Mouse (Mus musculus) adrenal gland, adult 8-10 months (tissue): Measurements from ENCODE around the gene Lin37. TPM values are rescaled to one million over a fixed set of nuclear protein-coding genes. Genes with fewer than 3 reads are reported as not detected.

Source experiments
- DNase-seq: peaks from one replicate; pipeline ENCODE4 v3.0.0; 2022
- total RNA-seq, 4 experiments: library from RNA; stranded (reverse); gene quantifications; 2 replicates each; pipeline ENCODE4 v1.2.4; 2022

Lin37 gene
- total RNA-seq: 10 to 100 TPM; 56.1 to 65.5 (median 61.7) TPM

- DNase-seq: peak; percentile 99
Observed at GRCm38 (mm10) chr7:30559443-30559954, at the start of gene Lin37. TSS of gene Lin37 (minus strand) at chr7:30559838.

- no peak for DNase-seq
Observed at GRCm38 (mm10) chr7:30608476-30608875, 48.8 kb upstream of the Lin37 start.

GRCm38 (mm10) chr7:30607706-30608309 is 48.2 kb upstream of the Lin37 start:
- DNase-seq: no peak

GRCm38 (mm10) chr7:30604944-30605343 is 45.3 kb upstream of the Lin37 start:
- no peak for DNase-seq

- no peak for DNase-seq
Observed at GRCm38 (mm10) chr7:30604424-30604823, 44.8 kb upstream of the Lin37 start.

GRCm38 (mm10) chr7:30602583-30602982 is 42.9 kb upstream of the Lin37 start:
- no peak for DNase-seq

- no peak for DNase-seq
Observed at GRCm38 (mm10) chr7:30600651-30601050, 41.0 kb upstream of the Lin37 start.

- DNase-seq: peak; percentile 92
Observed at GRCm38 (mm10) chr7:30599933-30600353, 40.3 kb upstream of the Lin37 start.

GRCm38 (mm10) chr7:30598786-30599185 is 39.1 kb upstream of the Lin37 start, which contains the start of gene Zbtb32:
TSS of gene Zbtb32 (minus strand) at chr7:30598909.
- no peak for DNase-seq

GRCm38 (mm10) chr7:30596811-30597210 is 37.2 kb upstream of the Lin37 start:
- DNase-seq: no peak

GRCm38 (mm10) chr7:30596093-30596492 is 36.5 kb upstream of the Lin37 start:
- DNase-seq: no peak

GRCm38 (mm10) chr7:30594510-30595024 is 34.9 kb upstream of the Lin37 start:
- no peak for DNase-seq

GRCm38 (mm10) chr7:30593579-30594509 is 34.2 kb upstream of the Lin37 start:
- no peak for DNase-seq

GRCm38 (mm10) chr7:30592772-30593423 is 33.3 kb upstream of the Lin37 start:
- no peak for DNase-seq

GRCm38 (mm10) chr7:30591605-30591951 is 31.9 kb upstream of the Lin37 start:
- no peak for DNase-seq

GRCm38 (mm10) chr7:30590927-30591604 is 31.4 kb upstream of the Lin37 start:
- DNase-seq: no peak

- DNase-seq: peak; percentile 79
Observed at GRCm38 (mm10) chr7:30589435-30590301, 30.0 kb upstream of the Lin37 start.

GRCm38 (mm10) chr7:30588676-30589434 is 29.2 kb upstream of the Lin37 start, which contains the start of gene Kmt2b:
TSS of gene Kmt2b (minus strand) at chr7:30588726.
- peak; percentile 98 for DNase-seq

GRCm38 (mm10) chr7:30587842-30588667 is 28.4 kb upstream of the Lin37 start:
- DNase-seq: no peak
